Mouse (Mus musculus) kidney, adult 2 months (tissue): ENCODE data around the gene Cela2a. TPM values are rescaled to one million over a fixed set of nuclear protein-coding genes. Genes with fewer than 3 reads are reported as not detected.

ENCODE experiments used
- DNase-seq: peaks from one replicate; pipeline ENCODE4 v3.0.0; 2021
- H3K27ac ChIP-seq: fragments of 200-500 bp; 2 replicates; pipeline ENCODE4 v1.5.1; 2012; ENCODE audit warnings: low read depth, low read length, control low read depth, inconsistent platforms; ENCODE audit not compliant: insufficient read depth
- H3K27me3 ChIP-seq: fragments of 200-500 bp; replicated peaks from 2 replicates; pipeline ENCODE4 v1.6.1; 2012; ENCODE audit warnings: mild to moderate bottlenecking, moderate library complexity, low read length, inconsistent platforms; ENCODE audit not compliant: control insufficient read depth, insufficient read depth
- H3K36me3 ChIP-seq: fragments of 200-500 bp; 2 replicates; pipeline ENCODE4 v1.6.1; 2012; ENCODE audit warnings: mild to moderate bottlenecking, moderate library complexity, low read length, inconsistent platforms; ENCODE audit not compliant: control insufficient read depth, insufficient read depth
- H3K4me1 ChIP-seq: fragments of 200-500 bp; 2 replicates; pipeline ENCODE4 v1.6.1; 2011; ENCODE audit warnings: low read length; ENCODE audit not compliant: control insufficient read depth, insufficient read depth
- H3K4me3 ChIP-seq: fragments of 200-500 bp; 2 replicates; pipeline ENCODE4 v1.5.1; 2011; ENCODE audit warnings: mild to moderate bottlenecking, low read depth, low read length, control low read depth; ENCODE audit not compliant: insufficient read depth
- CTCF ChIP-seq: fragments of 200-500 bp; conservative IDR thresholded peaks from 2 replicates; pipeline ENCODE4 v1.5.1; 2011; ENCODE audit warnings: low read depth, mild to moderate bottlenecking, control low read depth, low read length, moderate library complexity, mixed read lengths; ENCODE audit not compliant: insufficient read depth, insufficient read length
- POLR2A ChIP-seq: fragments of 200-500 bp; IDR thresholded peaks from one replicate; pipeline ENCODE4 v1.6.1; 2011; ENCODE audit warnings: low read depth, low read length, control low read depth
- WGBS: fragments of 180-500 bp; shearing (Covaris S2); methylation state at CpG from one replicate; pipeline ENCODE4 v1.1.7; 2018; 5-methylcytosine and 5-hydroxymethylcytosine counted together
- polyA plus RNA-seq: library from polyadenylated mRNA; depleted of rRNA; stranded (reverse); fragments of >200 nt; gene quantifications from 2 replicates; pipeline ENCODE4 v1.2.3, GENCODE M21; 2012

Gene Cela2a
- polyA plus RNA-seq, 1 experiment: 0.52 TPM

GRCm38 (mm10) chr4:141791486-141791885 lies 34.5 kb downstream of the Cela2a start:
- H3K27ac ChIP-seq: no peak overlapping the region
- no peak for DNase-seq
- H3K4me1 ChIP-seq: peaks cover 34% of the 10 kb centered on the region
- H3K36me3 ChIP-seq: no peaks in the 10 kb centered on the region
- H3K4me3 ChIP-seq: no peak overlapping the region
- 95% methylated on average over 7 of the region's 7 CpGs for WGBS
- TF ChIP-seq CTCF: no peak
- TF ChIP-seq POLR2A: no peak
- no peaks in the 10 kb centered on the region for H3K27me3 ChIP-seq

DNA sequence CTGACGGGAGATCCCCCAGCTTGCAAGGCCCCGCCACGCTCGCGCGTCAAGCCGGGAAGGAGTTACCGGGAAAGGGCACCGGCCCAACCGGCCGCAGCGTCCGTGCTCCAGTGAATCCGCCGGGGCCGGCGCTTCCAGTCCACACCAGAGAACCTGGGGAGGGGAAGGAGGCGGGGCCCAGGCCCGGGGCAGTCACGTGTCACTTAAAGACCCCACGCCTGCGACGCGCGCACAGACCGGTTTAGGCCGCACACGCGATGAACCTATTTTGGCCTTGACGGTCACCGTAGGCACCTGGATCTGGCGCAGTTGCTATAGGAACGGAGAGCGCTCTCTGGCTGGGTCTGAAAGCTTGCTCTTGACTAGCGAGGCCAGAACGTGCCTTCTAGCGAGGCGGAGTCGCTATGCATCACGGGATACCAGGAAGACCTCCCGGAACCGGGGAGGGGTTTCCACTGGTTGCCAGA lies 35.4 kb downstream of the Cela2a start, which contains the start of gene Dnajc16:
Gene Dnajc16 (minus strand): TSS at position 408 of the 467 bp plus-strand sequence.
- Histone ChIP-seq H3K4me3 (peak within 1 kb of the TSS; percentile 71), H3K27me3 (no peaks in the 10 kb centered on the region), H3K36me3 (no peaks in the 10 kb centered on the region), H3K4me1 (peaks cover 30% of the 10 kb centered on the region), H3K27ac (peak within 1 kb of the TSS; percentile 67)
- DNase-seq: peak; percentile 99
- WGBS: 1% methylated on average over 42 of the region's 42 CpGs
- TF ChIP-seq CTCF (no peak), POLR2A (peak; percentile 42)

DNA sequence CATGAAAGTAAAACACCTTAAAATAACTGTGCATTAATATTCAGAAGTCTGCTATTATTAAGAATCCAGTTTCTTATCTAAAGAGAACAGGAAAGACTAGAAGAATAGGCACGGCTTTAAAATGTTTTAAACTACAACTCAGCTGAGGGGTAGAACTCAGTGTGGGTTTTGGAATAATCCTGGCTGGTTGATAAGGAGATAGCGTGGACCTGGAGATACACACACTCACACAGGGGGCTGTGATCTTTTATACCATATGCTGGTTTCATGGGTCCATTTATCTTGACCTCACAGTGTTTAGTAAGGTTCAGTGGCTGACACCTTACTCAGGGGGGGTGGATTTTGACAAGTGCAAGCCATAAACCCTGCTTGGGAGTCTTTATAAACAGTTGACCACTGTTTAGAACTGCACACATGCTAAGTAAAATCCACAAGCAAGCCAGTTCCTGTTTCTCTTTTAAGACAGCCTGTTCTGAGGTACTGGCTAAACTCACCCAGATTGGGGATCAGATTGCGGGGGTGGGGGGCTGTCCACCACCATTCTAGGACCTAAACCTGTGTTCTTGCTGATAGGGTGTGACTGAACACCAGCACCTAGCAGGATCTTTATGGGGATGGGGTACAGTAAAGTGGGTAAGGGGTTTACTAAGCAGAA lies 36.3 kb downstream of the Cela2a start:
- Histone ChIP-seq H3K4me3 (peak overlapping the region; percentile 71), H3K36me3 (no peaks in the 10 kb centered on the region), H3K4me1 (peaks cover 22% of the 10 kb centered on the region), H3K27ac (peak overlapping the region; percentile 67), H3K27me3 (no peaks in the 10 kb centered on the region)
- TF ChIP-seq CTCF (no peak), POLR2A (no peak)
- 35% methylated on average over 3 of the region's 3 CpGs for WGBS
- no peak for DNase-seq

GRCm38 (mm10) chr4:141787462-141787861 lies 38.5 kb downstream of the Cela2a start:
- 70% methylated on average over 7 of the region's 7 CpGs for WGBS
- no peaks in the 10 kb centered on the region for H3K27me3 ChIP-seq
- TF ChIP-seq CTCF: no peak
- no peak overlapping the region for H3K4me3 ChIP-seq
- H3K36me3 ChIP-seq: no peaks in the 10 kb centered on the region
- H3K4me1 ChIP-seq: peaks cover 18% of the 10 kb centered on the region
- peak; percentile 40 for DNase-seq
- no peak overlapping the region for H3K27ac ChIP-seq

DNA sequence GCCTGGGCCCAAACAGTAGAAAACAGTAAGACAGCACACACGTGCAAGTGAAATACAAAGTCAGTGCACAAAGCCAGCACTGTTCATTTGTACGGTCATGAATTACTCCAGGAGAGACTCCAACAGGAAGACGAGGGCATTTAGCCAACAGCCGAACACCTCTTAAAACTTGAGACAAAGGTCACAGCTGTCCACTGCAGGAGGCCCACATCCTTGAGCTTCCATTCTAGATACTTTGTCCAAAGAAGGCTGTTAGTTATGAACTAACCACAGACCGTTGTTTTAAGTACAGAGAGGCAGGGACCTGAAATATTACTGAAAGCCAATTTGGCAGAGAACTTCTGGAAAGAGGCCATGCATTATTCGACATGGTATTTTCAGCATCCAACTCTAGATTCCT lies 38.9 kb downstream of the Cela2a start:
- H3K36me3 ChIP-seq: no peaks in the 10 kb centered on the region; the same call in 1 of the 2 replicates
- 10% methylated on average over 6 of the region's 6 CpGs for WGBS
- H3K27me3 ChIP-seq: no peaks in the 10 kb centered on the region
- no peak overlapping the region for H3K27ac ChIP-seq
- no peak overlapping the region for H3K4me3 ChIP-seq
- peak; percentile 92 for DNase-seq
- TF ChIP-seq POLR2A: no peak
- TF ChIP-seq CTCF: no peak
- peaks cover 18% of the 10 kb centered on the region for H3K4me1 ChIP-seq

DNA sequence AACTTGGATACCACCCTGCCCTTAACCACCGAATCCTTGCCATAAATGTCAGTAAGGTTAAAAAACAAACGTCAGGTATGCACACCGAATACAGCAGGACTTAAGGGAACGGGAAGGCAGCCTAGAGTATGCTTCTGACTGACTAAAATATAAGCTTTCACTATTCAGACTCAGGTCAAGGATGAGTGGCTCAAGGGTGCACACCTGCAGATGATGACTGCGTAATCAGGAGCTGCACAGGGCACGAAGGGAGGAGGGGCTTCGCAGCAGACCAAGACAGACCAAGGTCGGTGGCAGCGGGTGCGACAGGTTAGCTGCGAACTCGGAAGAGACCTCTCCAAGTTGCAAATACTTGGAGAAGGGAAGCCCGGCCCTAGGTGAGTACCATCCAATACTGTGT lies 39.8 kb downstream of the Cela2a start:
- 63% methylated on average over 13 of the region's 13 CpGs for WGBS
- no peak overlapping the region for H3K4me3 ChIP-seq
- no peak for TF ChIP-seq POLR2A
- no peak for TF ChIP-seq CTCF
- peaks cover 18% of the 10 kb centered on the region for H3K4me1 ChIP-seq
- DNase-seq: no peak
- no peaks in the 10 kb centered on the region for H3K27me3 ChIP-seq
- no peak overlapping the region for H3K27ac ChIP-seq
- H3K36me3 ChIP-seq: no peaks in the 10 kb centered on the region; the same call in 1 of the 2 replicates

DNA sequence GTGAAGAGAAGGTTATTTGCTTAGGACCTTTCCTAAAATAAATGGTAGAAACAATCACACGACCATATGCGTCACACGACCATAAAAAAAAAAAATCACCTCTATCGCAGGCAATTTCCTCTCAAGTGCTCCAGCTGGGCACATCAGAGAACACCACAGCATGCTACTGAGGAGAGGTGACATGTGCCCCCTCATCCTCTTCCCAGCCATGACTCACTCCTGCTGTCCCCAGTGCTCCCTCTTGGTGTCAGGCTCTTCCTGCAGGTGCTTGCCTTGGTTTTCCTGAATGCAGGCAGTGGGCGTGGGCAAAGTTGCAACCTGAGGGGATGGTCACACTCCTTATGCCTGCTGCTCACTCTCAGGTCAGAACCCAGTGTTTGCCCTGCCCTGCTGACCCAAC lies 41.1 kb downstream of the Cela2a start:
- WGBS: 84% methylated on average over 5 of the region's 5 CpGs
- Histone ChIP-seq H3K4me1 (peaks cover 18% of the 10 kb centered on the region), H3K4me3 (no peak overlapping the region), H3K27me3 (no peaks in the 10 kb centered on the region), H3K36me3 (no peaks in the 10 kb centered on the region; the same call in 1 of the 2 replicates), H3K27ac (no peak overlapping the region)
- no peak for DNase-seq
- TF ChIP-seq POLR2A (no peak), CTCF (no peak)
